Mouse (Mus musculus) limb, embryonic 14.5 days (tissue): ENCODE results near the gene Id3. TPM values are rescaled to one million over a fixed set of nuclear protein-coding genes. Genes with fewer than 3 reads are reported as not detected.

Experiments
- ATAC-seq: fragments of 200-750 bp; cut with Nextera tagmentation; 2 replicates; pipeline ENCODE4 v1.8.0; 2017; ENCODE audit warnings: low read depth, moderate number of reproducible peaks, moderate TSS enrichment; ENCODE audit not compliant: low FRiP score
- DNase-seq: peaks from one replicate; pipeline ENCODE4 v3.0.0-alpha.2; 2015; ENCODE audit warnings: low spot score
- H3K27ac ChIP-seq: fragments of 300-500 bp; sonication (generic); replicated peaks from 2 replicates; pipeline ENCODE4 v1.5.1; 2014; ENCODE audit warnings: low read depth, mild to moderate bottlenecking, low read length, moderate library complexity, mixed read lengths
- H3K27me3 ChIP-seq: fragments of 300-500 bp; sonication (generic); 2 replicates; pipeline ENCODE4 v1.6.1; 2014; ENCODE audit warnings: low read length, mixed read lengths; ENCODE audit not compliant: control insufficient read depth, insufficient read depth
- H3K36me3 ChIP-seq: fragments of 300-500 bp; sonication (generic); 2 replicates; pipeline ENCODE4 v1.6.1; 2014; ENCODE audit warnings: mild to moderate bottlenecking, low read length, moderate library complexity, mixed read lengths; ENCODE audit not compliant: control insufficient read depth, insufficient read depth
- H3K4me1 ChIP-seq: fragments of 300-500 bp; sonication (generic); 2 replicates; pipeline ENCODE4 v1.6.1; 2014; ENCODE audit warnings: antibody characterized with exemption, low read length, mixed read lengths; ENCODE audit not compliant: control insufficient read depth, insufficient read depth
- H3K4me2 ChIP-seq: fragments of 300-500 bp; sonication (generic); replicated peaks from 2 replicates; pipeline ENCODE4 v1.6.1; 2014; ENCODE audit warnings: low read depth, mild to moderate bottlenecking, low read length, moderate library complexity; ENCODE audit not compliant: severe bottlenecking
- H3K4me3 ChIP-seq: fragments of 300-500 bp; sonication (generic); replicated peaks from 2 replicates; pipeline ENCODE4 v1.5.1; 2014; ENCODE audit warnings: low read length
- H3K9ac ChIP-seq: fragments of 300-500 bp; sonication (generic); 2 replicates; pipeline ENCODE4 v1.6.1; 2014; ENCODE audit warnings: mild to moderate bottlenecking, low read depth, low read length, moderate library complexity; ENCODE audit not compliant: severe bottlenecking
- H3K9me3 ChIP-seq: fragments of 300-500 bp; sonication (generic); 2 replicates; pipeline ENCODE4 v1.6.1; 2016; ENCODE audit warnings: low read length; ENCODE audit not compliant: control insufficient read depth
- POLR2A ChIP-seq: fragments of 200-500 bp; IDR thresholded peaks from 2 replicates; pipeline ENCODE4 v1.8.0; 2012; ENCODE audit warnings: inconsistent platforms, mild to moderate bottlenecking, moderate library complexity, borderline replicate concordance; ENCODE audit not compliant: insufficient read depth, insufficient read length; ENCODE audit errors: extremely low read depth
- WGBS: fragments of 180-500 bp; shearing (Covaris S2); extraction: QIAGEN DNeasy Blood & Tissue Kit; methylation state at CpG from one replicate; pipeline ENCODE4 v1.1.7; 2014; 5-methylcytosine and 5-hydroxymethylcytosine counted together
- polyA plus RNA-seq, 2 experiments: library from polyadenylated mRNA; depleted of rRNA in 1 of 2; stranded (reverse) in 1 of 2; unstranded in 1 of 2; fragments of >200 nt; fragmentation: Nextera tagmentation in 1 of 2; extraction: Ambion mirVana in 1 of 2; gene quantifications; 2 replicates each; pipeline versions ENCODE4 v1.2.1 to v1.2.3; 2012 to 2014

Id3 gene
- polyA plus RNA-seq (2012; rRNA removed) (417 and 561 TPM in 2 replicates), polyA plus RNA-seq (2014; fragmentation: Nextera tagmentation; extraction: Ambion mirVana) (500 and 565 TPM in 2 replicates)

- TF ChIP-seq POLR2A: peak; percentile 99; the same call in 1 of the 2 replicates
- under 1% methylated on average over 39 of the region's 39 CpGs for WGBS
- ATAC-seq: peak; percentile 85
These were observed at the start of gene Id3 for GRCm38 (mm10) chr4:136143193-136143976. Id3 (plus strand) TSS chr4:136143497.

DNA sequence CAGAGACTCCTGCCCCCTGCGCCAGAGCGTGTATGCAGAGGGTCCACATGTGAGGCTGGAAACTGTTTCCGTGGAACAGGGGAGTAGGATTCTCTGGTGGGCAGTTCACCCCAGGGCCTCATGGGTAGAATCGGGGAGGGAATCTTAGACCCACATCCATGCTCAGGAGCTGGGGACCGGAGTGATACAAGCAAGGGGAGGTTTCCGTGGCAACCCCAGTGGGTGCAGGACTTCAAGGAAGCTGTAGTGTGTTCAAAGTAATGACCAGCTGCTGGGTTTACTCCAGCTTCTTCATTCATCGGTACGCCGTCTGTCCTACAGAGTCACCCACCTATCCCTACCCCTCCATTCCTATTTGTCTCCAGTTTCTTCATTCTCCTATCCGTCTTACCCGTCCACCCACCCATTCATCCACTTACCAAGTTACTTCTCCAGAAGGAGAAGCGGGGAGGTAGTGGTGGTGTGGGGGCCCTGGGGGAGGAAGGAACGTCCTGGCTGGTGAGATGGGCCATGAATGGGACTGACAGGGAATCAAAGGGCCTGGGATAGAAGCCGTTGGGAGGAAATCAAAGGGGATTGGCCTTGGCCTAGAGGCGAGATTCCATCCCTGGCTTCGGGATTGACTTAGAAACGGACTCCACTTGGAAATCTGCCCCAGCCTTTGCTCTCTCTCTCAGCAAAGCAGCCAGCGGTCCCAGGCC is 48.6 kb upstream of the Id3 start:
- no peaks in the 10 kb centered on the region for H3K4me1 ChIP-seq
- WGBS: 78% methylated on average over 18 of the region's 18 CpGs
- no peak overlapping the region for H3K4me2 ChIP-seq
- H3K27ac ChIP-seq: no peak overlapping the region
- H3K27me3 ChIP-seq: no peaks in the 10 kb centered on the region
- DNase-seq: no peak
- no peak overlapping the region for H3K4me3 ChIP-seq
- no peaks in the 10 kb centered on the region for H3K36me3 ChIP-seq
- ATAC-seq: no peak
- no peak for TF ChIP-seq POLR2A
- no peak overlapping the region for H3K9ac ChIP-seq
- 0 out of 2 replicates have a peak, but pooled peaks cover 3% of the 10 kb centered on the region for H3K9me3 ChIP-seq

More at GRCm38 (mm10) chr4:136143193-136143976, at the start of gene Id3:
- H3K4me2 ChIP-seq: peak within 1 kb of the TSS; percentile 64
- no peaks in the 10 kb centered on the region for H3K9me3 ChIP-seq
- H3K4me3 ChIP-seq: peak within 1 kb of the TSS; percentile 72
- peaks cover 68% of the 10 kb centered on the region for H3K4me1 ChIP-seq
- no peaks in the 10 kb centered on the region for H3K27me3 ChIP-seq
- peaks cover 12% of the 10 kb centered on the region for H3K36me3 ChIP-seq
- peak; percentile 98 for DNase-seq
- H3K9ac ChIP-seq: peak within 1 kb of the TSS; percentile 91
- H3K27ac ChIP-seq: peak within 1 kb of the TSS; percentile 99

GRCm38 (mm10) chr4:136095490-136096105 is 47.7 kb upstream of the Id3 start:
- Histone ChIP-seq H3K9me3 (0 out of 2 replicates have a peak, but pooled peaks cover 3% of the 10 kb centered on the region), H3K4me3 (no peak overlapping the region), H3K27me3 (no peaks in the 10 kb centered on the region), H3K4me2 (no peak overlapping the region), H3K36me3 (no peaks in the 10 kb centered on the region), H3K4me1 (no peaks in the 10 kb centered on the region), H3K27ac (no peak overlapping the region), H3K9ac (no peak overlapping the region)
- TF ChIP-seq POLR2A: no peak
- WGBS: 75% methylated on average over 9 of the region's 9 CpGs
- no peak for DNase-seq
- ATAC-seq: no peak

DNA sequence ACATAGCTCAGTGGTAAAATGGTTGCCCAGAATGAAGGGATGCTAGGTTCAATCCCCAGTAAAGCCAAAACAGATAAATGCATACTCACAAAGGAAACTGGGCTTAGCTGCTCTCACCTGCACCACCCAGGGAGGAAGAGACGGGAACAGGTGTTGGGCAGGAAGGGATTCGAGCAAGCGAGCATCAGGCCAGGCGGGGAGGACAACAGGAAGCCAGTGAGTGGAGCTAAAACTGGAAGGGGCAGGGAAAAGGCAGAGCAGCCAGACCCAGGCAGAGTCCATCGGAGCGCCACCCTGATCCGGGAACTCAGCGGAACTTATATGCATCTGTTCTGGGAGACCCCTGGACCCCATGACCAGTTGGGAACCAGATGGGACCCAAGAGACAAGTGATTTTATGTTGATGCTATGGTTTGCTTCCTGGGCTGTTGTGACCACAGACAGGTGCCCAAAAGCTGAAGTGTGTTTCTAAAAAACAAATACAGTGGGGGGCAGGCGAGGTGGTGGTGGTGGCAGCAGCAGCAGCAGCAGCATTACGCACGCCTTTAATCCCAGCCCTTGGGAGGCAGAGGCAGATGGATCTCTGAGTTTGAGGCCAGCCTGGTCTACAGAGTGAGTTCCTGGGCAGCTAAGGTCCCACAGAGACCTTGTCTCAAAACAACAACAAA is 46.7 kb upstream of the Id3 start:
- Histone ChIP-seq H3K9me3 (0 out of 2 replicates have a peak, but pooled peaks cover 3% of the 10 kb centered on the region), H3K4me3 (no peak overlapping the region), H3K27ac (no peak overlapping the region), H3K36me3 (no peaks in the 10 kb centered on the region), H3K4me1 (no peaks in the 10 kb centered on the region), H3K4me2 (no peak overlapping the region), H3K9ac (no peak overlapping the region), H3K27me3 (no peaks in the 10 kb centered on the region)
- DNase-seq: no peak
- TF ChIP-seq POLR2A: no peak
- WGBS: 72% methylated on average over 11 of the region's 11 CpGs
- ATAC-seq: no peak
